Mouse (Mus musculus): ENCODE results near the gene Pprc1.

Pprc1 gene

GRCm38 (mm10) chr19:46044271-46044992, at the start of gene Pprc1:
Gene Pprc1 (plus strand): TSS chr19:46044886.
- no peak for DNase-seq (ENCODE audit: low read depth)

GRCm38 (mm10) chr19:45997365-45997764, 47.3 kb upstream of the Pprc1 start:
- peak; percentile 77 for DNase-seq (ENCODE audit: low read depth)

DNA sequence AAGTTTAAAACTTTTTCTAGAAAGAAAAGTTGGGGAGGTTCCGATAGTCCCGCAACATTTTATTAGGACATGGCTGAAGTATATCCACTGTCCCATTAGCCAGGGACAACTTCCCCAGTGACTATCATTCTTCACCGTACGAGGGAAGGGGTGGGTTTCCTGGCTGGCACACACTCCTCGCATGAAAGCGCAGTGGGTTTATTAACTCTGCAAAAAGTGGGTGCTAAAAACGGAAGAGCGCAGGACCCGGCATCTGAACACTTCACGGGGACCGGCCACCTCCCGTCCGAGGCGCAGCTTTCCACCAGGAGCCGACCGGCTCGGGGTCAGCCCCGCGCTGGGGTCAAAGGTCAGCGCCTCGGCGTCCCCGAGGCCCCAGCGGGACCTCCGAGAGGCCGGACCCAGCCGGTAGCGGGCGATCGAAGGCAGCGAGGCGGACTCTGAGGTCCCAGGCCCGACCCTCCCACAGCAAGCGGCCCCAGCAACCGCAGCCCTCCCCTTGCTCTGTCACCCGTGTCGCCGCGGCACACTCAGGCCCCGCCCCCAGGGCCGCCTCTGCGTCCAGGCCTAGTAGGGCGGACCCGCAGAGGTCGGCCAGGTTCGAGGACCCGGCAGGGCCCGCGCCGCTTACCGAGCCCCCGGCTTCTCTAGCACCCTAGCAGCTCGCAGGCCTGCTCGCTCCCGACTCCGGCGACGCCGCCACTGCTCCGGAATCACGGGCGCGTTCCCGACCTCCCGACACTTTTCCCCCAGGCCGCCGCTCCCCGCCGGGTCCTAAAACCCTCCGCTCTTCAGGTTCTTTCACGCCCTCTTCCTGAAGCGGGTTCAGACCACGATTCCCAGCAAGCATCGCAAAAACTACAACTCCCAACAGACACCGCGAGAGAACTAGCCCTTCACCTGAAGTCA, 46.6 kb upstream of the Pprc1 start, which contains the start of gene Armh3:
Gene Armh3 (minus strand): TSS at position 704 of the 909 bp plus-strand sequence.
- peak; percentile 96 for DNase-seq (ENCODE audit: low read depth)

DNA sequence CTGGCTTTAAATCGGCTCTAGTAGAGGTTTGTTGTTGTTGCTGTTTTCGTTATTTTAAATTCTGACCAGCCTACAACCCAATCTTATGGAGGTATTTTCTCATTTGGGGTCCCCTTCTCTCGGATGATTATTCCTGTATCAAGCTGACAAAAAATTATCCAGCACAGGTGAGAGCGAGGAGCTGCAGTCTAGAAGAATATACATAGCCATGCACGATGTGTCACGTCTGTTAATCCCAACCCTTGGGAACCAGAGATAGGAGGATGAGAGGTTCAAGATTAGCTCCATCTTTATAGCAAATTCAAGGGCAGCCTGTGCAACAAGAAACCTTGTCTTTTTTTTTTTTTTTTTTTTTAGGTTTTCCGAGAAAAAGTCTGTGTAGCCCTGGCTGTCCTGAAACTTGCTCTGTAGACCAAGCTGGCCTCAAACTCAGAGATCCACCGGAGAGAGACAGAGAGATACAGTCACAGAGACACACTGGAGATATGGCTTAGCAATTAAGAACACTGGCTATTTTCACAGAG, 45.9 kb upstream of the Pprc1 start:
- no peak for DNase-seq (ENCODE audit: low read depth)

DNA sequence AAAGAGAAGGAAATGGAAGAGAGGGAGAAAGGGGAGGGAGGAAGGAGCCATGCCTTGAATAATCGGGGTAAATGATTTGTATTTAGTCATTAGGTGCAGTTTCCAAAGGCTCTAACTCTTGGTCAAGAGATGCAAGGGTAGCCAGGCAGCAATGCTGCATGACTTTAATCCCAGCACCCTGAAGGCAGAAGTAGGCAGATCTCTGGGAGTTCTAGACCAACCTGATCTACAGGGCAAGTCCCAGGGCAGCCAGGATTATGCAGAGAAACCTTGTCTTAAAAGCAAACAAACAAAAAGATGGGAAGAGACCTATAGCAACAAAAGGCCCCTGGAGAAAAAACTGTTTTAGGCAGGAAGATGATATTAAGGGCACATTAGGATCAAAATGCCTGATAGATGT, 45.3 kb upstream of the Pprc1 start:
- DNase-seq (ENCODE audit: low read depth), result no peak

- peak; percentile 78 for DNase-seq (ENCODE audit: low read depth)
These were observed 42.4 kb upstream of the Pprc1 start for GRCm38 (mm10) chr19:46002279-46002678.

DNA sequence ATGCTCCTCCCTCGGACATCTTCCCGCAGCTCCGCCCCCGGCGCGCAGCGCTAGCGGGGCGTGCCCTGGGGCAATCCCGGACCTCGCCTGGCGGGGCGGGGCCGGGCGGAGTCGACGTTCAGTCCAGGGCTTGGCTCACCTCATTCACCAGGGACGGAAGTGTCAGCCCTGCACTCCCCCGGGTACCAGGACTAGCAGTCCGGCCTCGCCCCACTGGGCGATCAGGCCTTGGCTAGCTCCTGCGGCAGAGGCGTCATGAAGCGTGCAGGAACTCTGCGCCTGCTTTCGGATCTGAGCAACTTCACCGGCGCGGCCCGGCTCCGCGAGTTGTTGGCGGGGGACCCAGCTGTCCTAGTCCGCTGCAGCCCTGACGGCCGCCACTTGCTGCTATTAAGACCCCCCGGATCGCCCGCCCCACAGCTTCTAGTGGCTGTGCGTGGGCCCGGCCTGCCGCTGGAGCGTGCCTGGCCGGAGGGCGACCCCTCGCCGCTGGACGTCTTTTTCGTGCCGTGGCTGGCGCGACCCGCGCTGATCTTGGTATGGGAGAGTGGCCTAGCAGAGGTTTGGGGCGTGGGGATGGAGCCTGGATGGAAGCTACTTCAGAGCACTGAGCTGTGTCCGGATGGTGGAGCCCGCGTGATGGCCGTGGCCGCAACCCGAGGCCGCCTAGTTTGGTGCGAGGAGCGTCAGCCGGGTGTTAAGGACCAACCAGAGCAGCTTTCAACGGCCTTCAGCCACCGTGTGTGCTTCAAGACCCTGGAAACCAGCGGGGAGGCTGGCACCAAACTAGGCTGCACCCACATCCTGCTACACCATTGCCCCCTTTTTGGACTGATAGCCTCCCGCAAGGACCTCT, 41.1 kb upstream of the Pprc1 start, which contains the start of gene Hps6:
Gene Hps6 (plus strand): TSS at position 138 of the 856 bp plus-strand sequence.
- DNase-seq (ENCODE audit: low read depth), result peak; percentile 94

DNA sequence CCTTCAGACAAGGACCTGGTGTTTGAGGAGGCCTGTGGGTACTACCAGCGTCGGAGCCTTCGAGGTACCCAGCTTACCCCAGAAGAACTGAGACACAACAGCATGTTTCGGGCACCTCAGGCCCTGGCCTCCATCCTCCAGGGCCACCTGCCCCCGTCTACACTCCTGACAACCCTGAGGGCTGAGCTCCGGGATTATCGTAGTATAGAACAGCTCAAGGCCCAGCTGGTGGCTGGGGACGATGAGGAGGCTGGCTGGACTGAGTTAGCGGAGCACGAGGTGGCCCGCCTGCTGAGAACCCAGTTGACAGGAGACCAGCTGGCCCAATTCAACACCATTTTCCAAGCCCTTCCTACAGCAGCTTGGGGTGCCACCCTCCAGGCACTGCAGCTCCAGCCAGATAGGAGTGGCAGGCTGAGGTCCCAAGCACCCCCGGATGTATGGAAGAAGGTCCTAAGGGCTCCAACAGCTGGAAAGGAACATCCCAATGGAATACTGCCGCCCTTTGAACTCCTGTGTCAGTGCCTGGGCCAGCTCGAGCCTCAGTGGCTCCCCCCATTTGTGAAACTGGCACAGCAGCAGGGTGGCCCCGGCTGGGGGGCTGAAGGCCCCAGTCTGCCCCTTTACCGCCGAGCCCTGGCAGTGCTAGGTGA, 39.7 kb upstream of the Pprc1 start:
- DNase-seq (ENCODE audit: low read depth), result no peak

DNA sequence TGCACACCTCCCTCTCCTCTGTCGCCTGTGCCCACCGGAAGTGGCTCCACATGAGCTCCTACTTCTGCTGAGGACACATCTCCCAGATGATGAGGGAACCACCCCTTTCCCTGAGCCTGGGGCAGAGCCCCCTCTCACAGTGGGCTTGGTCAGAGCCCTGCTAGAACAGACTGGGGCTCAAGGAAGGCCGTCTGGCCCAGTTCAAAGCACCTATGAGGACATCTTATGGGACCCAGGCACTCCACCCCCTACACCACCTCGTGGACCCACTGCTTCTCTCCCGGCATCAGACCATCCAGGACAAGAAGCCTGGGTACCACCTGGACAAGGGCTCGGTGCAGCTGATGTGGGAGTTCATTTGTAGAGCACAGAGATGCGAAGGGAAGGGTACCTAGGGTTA, 39.0 kb upstream of the Pprc1 start:
- DNase-seq (ENCODE audit: low read depth), result no peak

DNA sequence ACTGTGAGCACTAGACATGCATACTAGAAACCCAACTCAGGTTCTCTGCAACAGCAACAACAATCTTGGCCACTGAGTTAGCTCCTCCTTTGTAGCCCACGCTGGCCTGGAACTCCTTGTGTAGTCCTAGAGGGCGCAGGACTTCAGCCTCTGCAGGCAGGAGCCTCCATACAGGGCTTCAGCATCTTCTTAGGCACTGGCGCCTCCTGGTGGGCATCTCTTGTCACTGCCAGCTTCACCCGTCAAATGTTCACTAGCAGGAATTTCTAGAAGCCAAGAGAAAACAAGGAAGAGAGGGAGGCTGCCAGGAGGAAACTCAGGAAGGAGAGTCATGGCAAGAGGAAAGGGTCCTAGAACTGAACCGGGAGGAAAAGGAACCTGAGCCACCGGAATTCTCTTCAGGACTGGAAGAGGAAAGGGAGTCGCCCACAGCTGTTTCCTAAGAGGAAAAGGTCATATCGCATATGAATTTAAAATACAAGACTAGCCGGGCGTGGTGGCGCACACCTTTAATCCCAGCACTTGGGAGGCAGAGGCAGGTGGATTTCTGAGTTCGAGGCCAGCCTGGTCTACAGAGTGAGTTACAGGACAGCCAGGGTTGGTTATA, 30.0 kb upstream of the Pprc1 start:
- DNase-seq (ENCODE audit: low read depth), result peak; percentile 93

GRCm38 (mm10) chr19:46016023-46016422, 28.7 kb upstream of the Pprc1 start:
- no peak for DNase-seq (ENCODE audit: low read depth)

GRCm38 (mm10) chr19:46024959-46025358, 19.7 kb upstream of the Pprc1 start:
- no peak for DNase-seq (ENCODE audit: low read depth)

DNA sequence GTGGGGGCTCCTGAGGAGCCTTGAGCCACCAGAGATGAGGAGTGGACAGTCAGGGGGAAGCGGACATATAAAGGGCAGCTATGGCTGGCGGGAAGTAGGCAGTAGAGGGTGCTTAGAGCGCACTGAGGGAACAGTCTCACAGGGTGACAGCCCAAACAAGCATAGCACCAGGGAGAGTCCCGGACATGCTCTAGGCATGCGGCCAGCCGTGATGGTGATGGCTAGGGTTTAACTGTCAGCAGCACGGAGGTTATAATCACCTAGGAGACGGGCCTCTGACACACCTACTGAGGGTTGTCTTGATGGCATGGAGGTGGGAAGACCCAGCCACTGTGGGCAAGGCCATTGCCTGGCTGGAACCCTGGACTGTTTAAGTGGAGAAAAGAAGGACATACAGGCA, 18.1 kb upstream of the Pprc1 start:
- DNase-seq (ENCODE audit: low read depth), result no peak

DNA sequence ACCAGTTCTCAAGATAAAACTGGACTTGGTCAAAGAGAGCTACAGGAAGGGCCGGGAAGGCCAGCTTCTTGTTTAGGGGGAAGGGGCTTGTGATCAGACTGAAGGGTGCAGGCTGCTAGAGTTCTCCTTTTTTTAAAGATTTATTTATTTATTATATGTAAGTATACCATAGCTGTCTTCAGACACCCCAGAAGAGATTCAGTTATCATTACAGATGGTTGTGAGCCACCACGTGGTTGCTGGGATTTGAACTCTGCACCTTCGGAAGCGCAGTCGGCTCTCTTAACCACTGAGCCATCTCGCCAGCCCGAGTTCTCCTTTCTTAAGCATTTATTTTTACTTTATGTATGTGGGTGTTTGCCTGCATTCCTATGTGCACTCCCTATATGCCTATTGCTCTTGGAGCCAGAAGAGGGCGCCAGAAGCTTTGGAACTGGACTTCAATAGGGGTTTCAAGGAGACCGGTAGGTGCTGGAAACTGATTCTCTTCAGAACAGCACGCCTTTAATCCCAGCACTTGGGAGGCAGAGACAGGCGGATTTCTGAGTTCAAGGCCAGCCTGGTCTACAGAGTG, 15.9 kb upstream of the Pprc1 start:
- peak; percentile 67 for DNase-seq (ENCODE audit: low read depth)

GRCm38 (mm10) chr19:46029652-46030051, 15.0 kb upstream of the Pprc1 start:
- DNase-seq (ENCODE audit: low read depth), result no peak

DNA sequence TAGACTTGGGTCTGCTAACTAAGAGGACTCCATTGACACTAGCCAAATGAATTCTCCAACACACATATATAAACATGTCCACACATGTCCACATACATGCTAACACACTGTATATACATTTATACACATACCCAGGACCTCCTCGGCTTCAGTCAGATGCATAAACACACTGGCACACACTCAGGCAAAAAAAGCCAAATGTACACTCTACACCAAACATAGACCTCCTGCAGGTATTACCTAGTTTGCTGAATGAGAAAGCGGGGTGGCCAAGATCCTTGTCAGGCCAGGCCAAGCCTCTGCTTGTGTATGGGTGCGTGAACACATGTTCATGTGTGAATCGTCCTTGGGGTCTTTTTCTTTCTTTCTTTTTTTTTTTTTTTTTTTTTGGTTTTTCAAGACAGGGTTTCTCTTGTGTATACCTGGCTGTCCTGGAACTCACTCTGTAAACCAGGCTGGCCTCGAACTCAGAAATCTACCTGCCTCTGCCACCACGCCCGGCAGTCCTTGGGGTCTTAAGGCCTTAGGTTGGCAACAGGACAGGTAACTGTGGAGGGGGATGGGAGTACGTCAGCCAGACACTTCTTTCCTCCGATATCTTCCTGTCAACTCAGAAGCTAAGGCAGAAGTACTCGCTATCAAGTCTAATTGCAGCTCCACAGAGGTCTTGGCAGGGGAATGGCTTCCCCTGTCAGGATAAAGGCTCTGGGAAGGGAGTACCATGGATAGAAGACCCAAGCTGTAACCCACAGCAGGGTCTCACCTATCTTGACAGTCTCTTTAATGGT, 14.3 kb upstream of the Pprc1 start:
- DNase-seq (ENCODE audit: low read depth), result no peak

DNA sequence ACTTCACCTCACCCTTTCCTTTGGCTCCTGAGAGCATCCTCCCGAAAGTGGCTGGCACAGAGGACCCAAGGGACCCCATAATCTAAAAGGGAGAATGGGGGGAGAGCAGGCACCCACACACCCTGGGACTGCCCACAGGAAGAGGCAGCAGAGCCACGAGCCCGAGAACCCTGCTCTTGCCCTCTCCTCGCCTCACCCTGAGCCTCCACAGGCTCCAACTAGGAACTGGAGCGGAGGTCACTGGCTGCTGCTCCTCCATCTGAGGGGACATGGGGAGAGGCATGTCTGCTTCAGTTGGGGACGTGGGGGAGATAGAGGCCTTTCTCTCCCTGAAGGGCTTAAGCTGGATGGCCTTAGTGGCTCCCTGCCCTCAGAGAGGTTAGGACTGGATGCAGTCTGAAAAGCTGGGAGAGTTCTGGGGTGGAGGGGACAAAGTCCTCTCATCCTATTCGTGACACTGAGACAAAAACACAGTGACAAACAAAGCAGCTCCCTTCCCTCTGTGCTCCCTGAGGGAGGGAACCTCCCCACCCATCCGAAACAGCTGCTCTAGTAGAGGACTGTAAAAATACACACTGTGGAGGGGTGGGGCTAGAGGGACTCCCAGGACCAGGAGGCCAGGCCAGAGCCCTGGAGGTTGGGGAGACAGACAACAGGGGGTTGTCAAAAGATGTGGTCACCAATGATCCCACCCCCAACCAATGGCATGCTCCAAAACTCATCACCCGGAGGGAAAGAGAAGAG, 12.8 kb upstream of the Pprc1 start:
- no peak for DNase-seq (ENCODE audit: low read depth)

GRCm38 (mm10) chr19:46032731-46033510, 11.8 kb upstream of the Pprc1 start:
- no peak for DNase-seq (ENCODE audit: low read depth)
